Comparison of ENCODE assay signal across 9 mouse cellular contexts in genomic region chr4:123797856-123798255, GRCm38 (mm10). TPM values are rescaled to one million over a fixed set of nuclear protein-coding genes. Genes with fewer than 3 reads are reported as not detected.
DNase-seq lines count a peak whose midpoint lies in the region; ATAC-seq and TF ChIP-seq lines count a peak whose summit lies in the region.
"Had no signal": no experiment of that assay in that cellular context is flagged by ENCODE, and none has a peak within 500 bp of the region (broad histone marks: within the 10 kb centered on the region; RNA-seq: fewer than 3 reads in every experiment).

No protein-coding gene starts in this region.

- peak; percentile 89 for ATAC-seq in forebrain, embryonic 12.5 days (ENCODE audit: low FRiP score)
- ATAC-seq in midbrain, embryonic 15.5 days (replicated peaks): no peak; the same call in 1 of the 2 replicates

- no peak for TF ChIP-seq POLR2A in brain, embryonic 14.5 days (IDR thresholded peaks at IDR 0.05; ENCODE audit: borderline replicate concordance, extremely low read depth, insufficient read depth, insufficient read length, poor library complexity, severe bottlenecking)

- intact Hi-C loops in heart, postnatal 10 days (cut with DNase I): no loop called here

- WGBS in forebrain, embryonic 12.5 days: 27% methylated on average over 7 of the region's 7 CpGs
- WGBS in midbrain, embryonic 15.5 days: 33% methylated on average over 7 of the region's 7 CpGs

- peak overlapping the region; percentile 57 for H3K27ac ChIP-seq in forebrain, embryonic 12.5 days
- H3K27ac ChIP-seq in midbrain, embryonic 15.5 days: peak overlapping the region; percentile 60; the same call in 1 of the 2 replicates

- peak; percentile 88 for DNase-seq in brain, embryonic 14.5 days (ENCODE audit: low read depth)
- DNase-seq in layer of hippocampus, adult 9-11 months: peak; percentile 93
- no peak for DNase-seq in heart, postnatal 10 days
- no peak for DNase-seq in kidney, adult 8-10 months
- no peak for DNase-seq in urinary bladder, postnatal 25 days (ENCODE audit: low spot score)
- DNase-seq in adrenal gland, postnatal 36 days: no peak

- H3K4me2 ChIP-seq in forebrain, embryonic 12.5 days: no peak overlapping the region
- no peak overlapping the region for H3K4me2 ChIP-seq in midbrain, embryonic 15.5 days

- no peaks in the 10 kb centered on the region for H3K36me3 ChIP-seq in forebrain, embryonic 12.5 days (replicated peaks)
- H3K36me3 ChIP-seq in midbrain, embryonic 15.5 days (replicated peaks): no peaks in the 10 kb centered on the region

- TF ChIP-seq CTCF in brain, embryonic 14.5 days (IDR thresholded peaks at IDR 0.05; ENCODE audit: borderline replicate concordance, extremely low read depth, insufficient read depth, insufficient read length): no peak

- no peak overlapping the region for H3K9ac ChIP-seq in forebrain, embryonic 12.5 days
- H3K9ac ChIP-seq in midbrain, embryonic 15.5 days: no peak overlapping the region

- H3K4me3 ChIP-seq in forebrain, embryonic 12.5 days (replicated peaks): no peak overlapping the region
- no peak overlapping the region for H3K4me3 ChIP-seq in midbrain, embryonic 15.5 days

- H3K4me1 ChIP-seq in forebrain, embryonic 12.5 days: peaks cover 14% of the 10 kb centered on the region
- 0 out of 2 replicates have a peak, but pooled peaks cover 2% of the 10 kb centered on the region for H3K4me1 ChIP-seq in midbrain, embryonic 15.5 days

- H3K9me3 ChIP-seq in forebrain, embryonic 12.5 days: no peaks in the 10 kb centered on the region
- H3K9me3 ChIP-seq in midbrain, embryonic 15.5 days: no peaks in the 10 kb centered on the region

- H3K27me3 ChIP-seq in forebrain, embryonic 12.5 days: no peaks in the 10 kb centered on the region
- H3K27me3 ChIP-seq in midbrain, embryonic 15.5 days (replicated peaks): no peaks in the 10 kb centered on the region

RNA-seq across cellular contexts. Expression of gene Rhbdl2, which starts 10.2 kb away (rescaled TPM):
- polyA plus RNA-seq in brain, embryonic 14.5 days (2012; rRNA removed): 1.4 and 1.5 TPM in 2 replicates
- polyA plus RNA-seq in forebrain, embryonic 12.5 days (2016; fragmentation: Nextera tagmentation; extraction: Ambion mirVana): 0.88 and 1.0 TPM in 2 replicates
- polyA plus RNA-seq in midbrain, embryonic 15.5 days (2015; fragmentation: Nextera tagmentation; extraction: Ambion mirVana): 1.1 and 1.6 TPM in 2 replicates
- total RNA-seq in heart, postnatal 10 days (2021): under 1 TPM; 0.20 to 0.29 TPM
- 1 to 10 TPM; 1.1 to 2.7 TPM for total RNA-seq in adrenal gland, postnatal 36 days (2021)
- total RNA-seq: MEL had no signal

RNA-seq across cellular contexts. Expression of gene Akirin1, which starts 47.7 kb away (rescaled TPM):
- 63.2 and 74.9 TPM in 2 replicates for polyA plus RNA-seq in brain, embryonic 14.5 days (2012; rRNA removed)
- 89.8 and 91.1 TPM in 2 replicates for polyA plus RNA-seq in forebrain, embryonic 12.5 days (2016; fragmentation: Nextera tagmentation; extraction: Ambion mirVana)
- 80.6 and 82.7 TPM in 2 replicates for polyA plus RNA-seq in midbrain, embryonic 15.5 days (2015; fragmentation: Nextera tagmentation; extraction: Ambion mirVana)
- total RNA-seq in heart, postnatal 10 days (2021): 10 to 100 TPM; 34.8 to 35.9 TPM
- 10 to 100 TPM; 62.6 to 74.8 TPM for total RNA-seq in adrenal gland, postnatal 36 days (2021)

Comparison
In these comparisons a context has a peak if more than half of its experiments do, and no peak if none do; other contexts are left out.
1. DNase-seq: peak in brain, embryonic 14.5 days (single experiment) and layer of hippocampus, adult 9-11 months (single experiment); none in heart, postnatal 10 days (0 of 2), kidney, adult 8-10 months (0 of 2), urinary bladder, postnatal 25 days (single experiment) and adrenal gland, postnatal 36 days (0 of 2).